Mouse (Mus musculus): ENCODE measurements at regions not wholly inside any gene's neighbourhood (a gene's known extent, or its start where the extent isn't known, plus 50 kb on each side); places are given as distances from the start of the nearest gene placed in this dataset.

GRCm38 (mm10) chr14:80237552-80237951 is 253.7 kb downstream of the Olfm4 start:
- TF ChIP-seq POLR2A (IDR thresholded peaks at IDR 0.05; ENCODE audit: borderline replicate concordance, extremely low read depth, insufficient read depth, insufficient read length, poor library complexity, severe bottlenecking) (no peak), CTCF (IDR thresholded peaks at IDR 0.05; ENCODE audit: borderline replicate concordance, extremely low read depth, insufficient read depth, insufficient read length) (no peak)
